Mouse (Mus musculus) layer of hippocampus, adult 8-10 months (tissue): ENCODE measurements around the gene Gpr137. TPM values are rescaled to one million over a fixed set of nuclear protein-coding genes. Genes with fewer than 3 reads are reported as not detected.

ENCODE experiments used
- DNase-seq, 2 experiments: peaks; one replicate each; pipeline ENCODE4 v3.0.0; 2022; ENCODE audit warnings: low spot score in 2 of 2
- total RNA-seq, 4 experiments: library from RNA; stranded (reverse); gene quantifications; 2 replicates each; pipeline ENCODE4 v1.2.4; 2022

The Gpr137 gene
- total RNA-seq, 4 experiments from 2014 or later, result 92.5 to 107 (median 104) TPM

GRCm38 (mm10) chr19:6941372-6942248, 670 bp downstream of the Gpr137 start, which contains the start of gene Bad:
Gene Bad (plus strand): TSS chr19:6941861.
- DNase-seq, result peak; percentile 85 to 93

GRCm38 (mm10) chr19:6940396-6941351, 1.6 kb downstream of the Gpr137 start:
- DNase-seq, result no peak

- DNase-seq, result no peak
These were observed 2.9 kb downstream of the Gpr137 start for GRCm38 (mm10) chr19:6939106-6940002.

GRCm38 (mm10) chr19:6937541-6938465, 4.5 kb downstream of the Gpr137 start:
- DNase-seq, result no peak

GRCm38 (mm10) chr19:6936299-6936698, 6.0 kb downstream of the Gpr137 start:
- no peak for DNase-seq

GRCm38 (mm10) chr19:6934195-6934977, 7.9 kb downstream of the Gpr137 start, which contains the start of gene Kcnk4:
Gene Kcnk4 (minus strand): TSS chr19:6934515.
- DNase-seq, result no peak

GRCm38 (mm10) chr19:6933436-6934194, 8.7 kb downstream of the Gpr137 start:
- DNase-seq, result no peak

GRCm38 (mm10) chr19:6933102-6933435, 9.2 kb downstream of the Gpr137 start:
- DNase-seq, result no peak

GRCm38 (mm10) chr19:6932018-6932417, 10.3 kb downstream of the Gpr137 start:
- no peak for DNase-seq

- no peak for DNase-seq
These were observed 11.3 kb downstream of the Gpr137 start for GRCm38 (mm10) chr19:6931002-6931401.

- DNase-seq, result no peak
These were observed 14.2 kb downstream of the Gpr137 start for GRCm38 (mm10) chr19:6928080-6928479.

GRCm38 (mm10) chr19:6926559-6927255, 15.6 kb downstream of the Gpr137 start:
- no peak for DNase-seq

GRCm38 (mm10) chr19:6925611-6926329, 16.5 kb downstream of the Gpr137 start:
- no peak for DNase-seq

- no peak for DNase-seq
These were observed 17.0 kb downstream of the Gpr137 start, which contains the start of gene Catsperz for GRCm38 (mm10) chr19:6925307-6925573. Gene Catsperz (minus strand): TSS chr19:6925380.

- peak in 1 of 2 experiments; percentile 91 for DNase-seq
These were observed 17.6 kb downstream of the Gpr137 start for GRCm38 (mm10) chr19:6924461-6925306.
